Mouse (Mus musculus): ENCODE measurements at regions not wholly inside any gene's neighbourhood (a gene's known extent, or its start where the extent isn't known, plus 50 kb on each side); places are given as distances from the start of the nearest gene placed in this dataset.

GRCm38 (mm10) chr11:112197620-112198268 is 584.3 kb upstream of the Sox9 start:
- no peak for TF ChIP-seq CTCF (IDR thresholded peaks at IDR 0.05; ENCODE audit: low read depth)
- no peak for TF ChIP-seq EP300 (IDR thresholded peaks at IDR 0.05; ENCODE audit: low read depth)
